Mouse (Mus musculus) embryonic facial prominence, embryonic 13.5 days (tissue): ENCODE results near the gene Ifna5. TPM values are rescaled to one million over a fixed set of nuclear protein-coding genes. Genes with fewer than 3 reads are reported as not detected.
A peak's percentile ranks its signal among the peaks of the same experiment; 100 is the strongest.
"Not testable (repeated sequence)": the region's sequence is repeated elsewhere in the genome, so short reads cannot be mapped to it uniquely, and the experiment has no call there.

Experiments used
- ATAC-seq: fragments of 200-750 bp; cut with Nextera tagmentation; 2 replicates; pipeline ENCODE4 v1.8.0; 2017; ENCODE audit warnings: low read depth; ENCODE audit not compliant: insufficient number of reproducible peaks, insufficient read depth, low FRiP score, low TSS enrichment
- H3K27ac ChIP-seq: fragments of 300-500 bp; sonication (generic); 2 replicates; pipeline ENCODE4 v1.5.1; 2015; ENCODE audit warnings: moderate library complexity, mild to moderate bottlenecking, inconsistent platforms
- H3K27me3 ChIP-seq: fragments of 300-500 bp; sonication (generic); 2 replicates; pipeline ENCODE4 v1.6.1; 2015; ENCODE audit warnings: mild to moderate bottlenecking, inconsistent platforms
- H3K36me3 ChIP-seq: fragments of 300-500 bp; sonication (generic); 2 replicates; pipeline ENCODE4 v1.6.1; 2015; ENCODE audit warnings: mild to moderate bottlenecking, inconsistent platforms
- H3K4me1 ChIP-seq: fragments of 300-500 bp; sonication (generic); 2 replicates; pipeline ENCODE4 v1.6.1; 2015; ENCODE audit warnings: inconsistent platforms
- H3K4me2 ChIP-seq: fragments of 300-500 bp; sonication (generic); 2 replicates; pipeline ENCODE4 v1.6.1; 2015; ENCODE audit warnings: moderate library complexity, mild to moderate bottlenecking, inconsistent platforms
- H3K4me3 ChIP-seq: fragments of 300-500 bp; sonication (generic); 2 replicates; pipeline ENCODE4 v1.5.1; 2015; ENCODE audit warnings: mild to moderate bottlenecking, inconsistent platforms
- H3K9ac ChIP-seq: fragments of 300-500 bp; sonication (generic); 2 replicates; pipeline ENCODE4 v1.6.1; 2015; ENCODE audit warnings: mild to moderate bottlenecking, inconsistent platforms
- H3K9me3 ChIP-seq: fragments of 300-500 bp; sonication (generic); 2 replicates; pipeline ENCODE4 v1.6.1; 2016; ENCODE audit warnings: inconsistent platforms
- WGBS: fragments of 180-500 bp; shearing (Covaris S2); methylation state at CpG from one replicate; pipeline ENCODE4 v1.1.7; 2015; ENCODE audit warnings: mixed read lengths; 5-methylcytosine and 5-hydroxymethylcytosine counted together
- polyA plus RNA-seq: library from polyadenylated mRNA; unstranded; fragments of >200 nt; fragmentation: Nextera tagmentation; extraction: Ambion mirVana; gene quantifications from 2 replicates; pipeline ENCODE4 v1.2.1, GENCODE M21; 2015

The Ifna5 gene
- not detected in 2 replicates for polyA plus RNA-seq

- H3K27ac ChIP-seq, ATAC-seq, H3K4me3 ChIP-seq, H3K9me3 ChIP-seq, H3K9ac ChIP-seq, H3K36me3 ChIP-seq, H3K4me1 ChIP-seq, H3K4me2 ChIP-seq, H3K27me3 ChIP-seq: not testable (repeated sequence)
- WGBS: 83% methylated on average over 1 of the region's 1 CpGs
Measured at GRCm38 (mm10) chr4:88835225-88835624, at the start of gene Ifna5. Gene Ifna5, plus strand, starts transcription at chr4:88835525.

- not testable (repeated sequence) for H3K9ac ChIP-seq, H3K36me3 ChIP-seq, ATAC-seq, H3K27me3 ChIP-seq, H3K4me2 ChIP-seq, H3K9me3 ChIP-seq, H3K27ac ChIP-seq, H3K4me1 ChIP-seq, H3K4me3 ChIP-seq
- WGBS: 2% methylated on average over 4 of the region's 28 CpGs
Measured at GRCm38 (mm10) chr4:88788402-88788801, 46.9 kb upstream of the Ifna5 start, which contains the start of gene Gm13277. Gene Gm13277, plus strand, starts transcription at chr4:88788632.

- not testable (repeated sequence) for H3K27ac ChIP-seq, H3K27me3 ChIP-seq, H3K9ac ChIP-seq, H3K4me1 ChIP-seq, ATAC-seq, H3K36me3 ChIP-seq, H3K4me2 ChIP-seq, H3K4me3 ChIP-seq, H3K9me3 ChIP-seq
- no CpG with 5 or more reads among the region's 28 CpGs for WGBS
Measured at GRCm38 (mm10) chr4:88791250-88791649, 44.1 kb upstream of the Ifna5 start, which contains the start of gene Gm13278. Gene Gm13278, plus strand, starts transcription at chr4:88791550.

- H3K9me3 ChIP-seq, H3K27ac ChIP-seq, H3K27me3 ChIP-seq, H3K9ac ChIP-seq, ATAC-seq, H3K4me2 ChIP-seq, H3K4me3 ChIP-seq, H3K36me3 ChIP-seq, H3K4me1 ChIP-seq: not testable (repeated sequence)
- WGBS: 0% methylated on average over 16 of the region's 52 CpGs
Measured at GRCm38 (mm10) chr4:88793936-88794675, 41.2 kb upstream of the Ifna5 start, which contains the start of gene Gm13275. Gene Gm13275, plus strand, starts transcription at chr4:88794487.

GRCm38 (mm10) chr4:88797097-88797496, 38.2 kb upstream of the Ifna5 start, which contains the start of gene Gm13279:
Gene Gm13279, plus strand, starts transcription at chr4:88797397.
- not testable (repeated sequence) for H3K36me3 ChIP-seq, H3K4me2 ChIP-seq, H3K27ac ChIP-seq, H3K4me1 ChIP-seq, ATAC-seq, H3K27me3 ChIP-seq, H3K9ac ChIP-seq, H3K4me3 ChIP-seq, H3K9me3 ChIP-seq
- WGBS: no CpG with 5 or more reads among the region's 28 CpGs

GRCm38 (mm10) chr4:88799365-88799764, 36.0 kb upstream of the Ifna5 start, which contains the start of gene Gm13285:
Gene Gm13285, plus strand, starts transcription at chr4:88799665.
- ATAC-seq, H3K9ac ChIP-seq, H3K4me3 ChIP-seq, H3K4me1 ChIP-seq, H3K27ac ChIP-seq, H3K27me3 ChIP-seq, H3K9me3 ChIP-seq, H3K4me2 ChIP-seq, H3K36me3 ChIP-seq: not testable (repeated sequence)
- 20% methylated on average over 6 of the region's 7 CpGs for WGBS

- not testable (repeated sequence) for H3K36me3 ChIP-seq, H3K9ac ChIP-seq, H3K27me3 ChIP-seq, H3K9me3 ChIP-seq, H3K4me1 ChIP-seq, ATAC-seq, H3K4me3 ChIP-seq, H3K27ac ChIP-seq
- peak within 1 kb of the TSS; percentile 35; the same call in 1 of the 2 replicates for H3K4me2 ChIP-seq
- WGBS: no CpG with 5 or more reads among the region's 29 CpGs
Measured at GRCm38 (mm10) chr4:88802954-88803353, 32.4 kb upstream of the Ifna5 start, which contains the start of gene Gm13287. Gene Gm13287, plus strand, starts transcription at chr4:88803254.

GRCm38 (mm10) chr4:88805231-88805630, 30.1 kb upstream of the Ifna5 start, which contains the start of gene Gm13288:
Gene Gm13288, plus strand, starts transcription at chr4:88805531.
- not testable (repeated sequence) for H3K27me3 ChIP-seq, H3K9me3 ChIP-seq, H3K4me1 ChIP-seq, H3K36me3 ChIP-seq, ATAC-seq, H3K27ac ChIP-seq
- WGBS: no CpG with 5 or more reads among the region's 8 CpGs
- 0 out of 2 replicates have a peak within 1 kb of the TSS, but pooled peaks have one; percentile 55 for H3K9ac ChIP-seq
- peak within 1 kb of the TSS; percentile 45 for H3K4me2 ChIP-seq
- H3K4me3 ChIP-seq: peak within 1 kb of the TSS; percentile 32

- not testable (repeated sequence) for H3K27me3 ChIP-seq, H3K27ac ChIP-seq, H3K36me3 ChIP-seq, ATAC-seq, H3K4me1 ChIP-seq, H3K9me3 ChIP-seq
- H3K9ac ChIP-seq: 0 out of 2 replicates have a peak overlapping the region, but pooled peaks have one; percentile 55
- peak overlapping the region; percentile 32 for H3K4me3 ChIP-seq
- H3K4me2 ChIP-seq: peak overlapping the region; percentile 45
- 0% methylated on average over 13 of the region's 34 CpGs for WGBS
Measured at GRCm38 (mm10) chr4:88805761-88806160, 29.6 kb upstream of the Ifna5 start.

GRCm38 (mm10) chr4:88815928-88816327, 19.4 kb upstream of the Ifna5 start, which contains the start of gene Ifna7:
Gene Ifna7, plus strand, starts transcription at chr4:88816228.
- ATAC-seq: no peak
- 63% methylated on average over 3 of the region's 3 CpGs for WGBS

GRCm38 (mm10) chr4:88819659-88820058, 15.7 kb upstream of the Ifna5 start, which contains the start of gene Ifna11:
Gene Ifna11, plus strand, starts transcription at chr4:88819959.
- H3K36me3 ChIP-seq: no peaks in the 10 kb centered on the region
- 0 out of 2 replicates have a peak, but pooled peaks cover 3% of the 10 kb centered on the region for H3K27me3 ChIP-seq
- H3K4me1 ChIP-seq: no peaks in the 10 kb centered on the region
- H3K4me2 ChIP-seq: no peak within 1 kb of the TSS
- 91% methylated on average over 1 of the region's 1 CpGs for whole genome bisulfite sequencing
- ATAC-seq: no peak
- H3K9me3 ChIP-seq: no peaks in the 10 kb centered on the region
- H3K9ac ChIP-seq: no peak within 1 kb of the TSS
- H3K4me3 ChIP-seq: no peak within 1 kb of the TSS
- no peak within 1 kb of the TSS for H3K27ac ChIP-seq

More at GRCm38 (mm10) chr4:88815928-88816327, 19.4 kb upstream of the Ifna5 start, which contains the start of gene Ifna7:
- Histone ChIP-seq H3K9ac (no peak within 1 kb of the TSS), H3K9me3 (no peaks in the 10 kb centered on the region), H3K36me3 (no peaks in the 10 kb centered on the region), H3K27ac (no peak within 1 kb of the TSS), H3K4me3 (no peak within 1 kb of the TSS), H3K27me3 (0 out of 2 replicates have a peak, but pooled peaks cover 3% of the 10 kb centered on the region), H3K4me2 (no peak within 1 kb of the TSS), H3K4me1 (no peaks in the 10 kb centered on the region)

- H3K4me3 ChIP-seq: no peak overlapping the region
- H3K4me2 ChIP-seq: no peak overlapping the region
- no peak for ATAC-seq
- no peaks in the 10 kb centered on the region for H3K9me3 ChIP-seq
- H3K36me3 ChIP-seq: no peaks in the 10 kb centered on the region
- H3K4me1 ChIP-seq: no peaks in the 10 kb centered on the region
- 0 out of 2 replicates have a peak, but pooled peaks cover 2% of the 10 kb centered on the region for H3K27me3 ChIP-seq
- 23% methylated on average over 4 of the region's 4 CpGs for WGBS
- no peak overlapping the region for H3K9ac ChIP-seq
- H3K27ac ChIP-seq: no peak overlapping the region
Measured at GRCm38 (mm10) chr4:88822995-88823394, 12.3 kb upstream of the Ifna5 start.
